Mouse (Mus musculus) forebrain, embryonic 15.5 days (tissue): ENCODE measurements around the gene Ttc7. TPM values are rescaled to one million over a fixed set of nuclear protein-coding genes. Genes with fewer than 3 reads are reported as not detected.

Source experiments
- ATAC-seq: fragments of 200-750 bp; cut with Nextera tagmentation; replicated peaks from 2 replicates; pipeline ENCODE4 v1.8.0; 2017; ENCODE audit warnings: mild to moderate bottlenecking, moderate TSS enrichment, moderate library complexity
- H3K27ac ChIP-seq: fragments of 300-500 bp; sonication (generic); replicated peaks from 2 replicates; pipeline ENCODE4 v1.5.1; 2015; ENCODE audit warnings: mild to moderate bottlenecking, inconsistent platforms
- H3K27me3 ChIP-seq: fragments of 300-500 bp; sonication (generic); 2 replicates; pipeline ENCODE4 v1.6.1; 2015; ENCODE audit warnings: inconsistent platforms
- H3K36me3 ChIP-seq: fragments of 300-500 bp; sonication (generic); 2 replicates; pipeline ENCODE4 v1.6.1; 2015; ENCODE audit warnings: mild to moderate bottlenecking, inconsistent platforms
- H3K4me1 ChIP-seq: fragments of 300-500 bp; sonication (generic); 2 replicates; pipeline ENCODE4 v1.6.1; 2015; ENCODE audit warnings: inconsistent platforms
- H3K4me2 ChIP-seq: fragments of 300-500 bp; sonication (generic); replicated peaks from 2 replicates; pipeline ENCODE4 v1.6.1; 2015; ENCODE audit warnings: mild to moderate bottlenecking, inconsistent platforms
- H3K4me3 ChIP-seq: fragments of 300-500 bp; sonication (generic); 2 replicates; pipeline ENCODE4 v1.5.1; 2015; ENCODE audit warnings: mild to moderate bottlenecking, inconsistent platforms
- H3K9ac ChIP-seq: fragments of 300-500 bp; sonication (generic); replicated peaks from 2 replicates; pipeline ENCODE4 v1.6.1; 2015; ENCODE audit warnings: mild to moderate bottlenecking, inconsistent platforms
- H3K9me3 ChIP-seq: fragments of 300-500 bp; sonication (generic); 2 replicates; pipeline ENCODE4 v1.6.1; 2016; ENCODE audit warnings: inconsistent platforms
- WGBS: fragments of 180-500 bp; shearing (Covaris S2); methylation state at CpG from one replicate; pipeline ENCODE4 v1.1.7; 2015; ENCODE audit warnings: mixed read lengths; 5-methylcytosine and 5-hydroxymethylcytosine counted together
- polyA plus RNA-seq: library from polyadenylated mRNA; unstranded; fragments of >200 nt; fragmentation: Nextera tagmentation; extraction: Ambion mirVana; gene quantifications from 2 replicates; pipeline ENCODE4 v1.2.1, GENCODE M21; 2015

Ttc7 gene
- polyA plus RNA-seq: 4.5 and 4.8 TPM in 2 replicates

- ATAC-seq: peak; percentile 95
- peaks cover 20% of the 10 kb centered on the region for H3K4me1 ChIP-seq
- H3K27ac ChIP-seq: peak within 1 kb of the TSS; percentile 75
- H3K27me3 ChIP-seq: peaks cover 13% of the 10 kb centered on the region
- no peaks in the 10 kb centered on the region for H3K9me3 ChIP-seq
- under 1% methylated on average over 38 of the region's 38 CpGs for WGBS
- peak within 1 kb of the TSS; percentile 92 for H3K4me2 ChIP-seq
- peak within 1 kb of the TSS; percentile 85 for H3K9ac ChIP-seq
- H3K4me3 ChIP-seq: peak within 1 kb of the TSS; percentile 88
- H3K36me3 ChIP-seq: no peaks in the 10 kb centered on the region
Observed at GRCm38 (mm10) chr17:87282706-87283053, at the start of gene Ttc7. Gene Ttc7, plus strand, starts transcription at chr17:87282886.

DNA sequence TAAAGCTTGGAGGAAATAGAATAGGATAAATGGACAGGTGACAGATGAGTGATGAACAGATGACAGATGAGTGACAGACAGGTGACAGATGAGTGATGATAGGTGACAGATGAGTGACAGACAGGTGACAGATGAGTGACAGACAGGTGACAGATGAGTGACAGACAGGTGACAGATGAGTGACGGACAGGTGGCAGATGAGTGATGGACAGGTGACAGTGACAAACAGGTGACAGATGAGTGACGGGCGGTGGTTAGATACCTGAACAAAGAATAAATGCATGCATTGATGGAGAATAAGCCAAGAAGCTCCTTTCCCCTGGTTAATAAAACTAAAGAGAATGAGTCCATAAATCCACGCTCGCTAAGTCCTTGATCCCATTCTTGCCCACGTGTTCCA lies 47.7 kb upstream of the Ttc7 start:
- no peak for ATAC-seq
- H3K27ac ChIP-seq: no peak overlapping the region
- no peak overlapping the region for H3K9ac ChIP-seq
- H3K27me3 ChIP-seq: no peaks in the 10 kb centered on the region
- no peak overlapping the region for H3K4me2 ChIP-seq
- H3K4me1 ChIP-seq: 0 out of 2 replicates have a peak, but pooled peaks cover 5% of the 10 kb centered on the region
- no peaks in the 10 kb centered on the region for H3K36me3 ChIP-seq
- H3K9me3 ChIP-seq: no peaks in the 10 kb centered on the region
- 92% methylated on average over 6 of the region's 6 CpGs for WGBS
- H3K4me3 ChIP-seq: no peak overlapping the region

DNA sequence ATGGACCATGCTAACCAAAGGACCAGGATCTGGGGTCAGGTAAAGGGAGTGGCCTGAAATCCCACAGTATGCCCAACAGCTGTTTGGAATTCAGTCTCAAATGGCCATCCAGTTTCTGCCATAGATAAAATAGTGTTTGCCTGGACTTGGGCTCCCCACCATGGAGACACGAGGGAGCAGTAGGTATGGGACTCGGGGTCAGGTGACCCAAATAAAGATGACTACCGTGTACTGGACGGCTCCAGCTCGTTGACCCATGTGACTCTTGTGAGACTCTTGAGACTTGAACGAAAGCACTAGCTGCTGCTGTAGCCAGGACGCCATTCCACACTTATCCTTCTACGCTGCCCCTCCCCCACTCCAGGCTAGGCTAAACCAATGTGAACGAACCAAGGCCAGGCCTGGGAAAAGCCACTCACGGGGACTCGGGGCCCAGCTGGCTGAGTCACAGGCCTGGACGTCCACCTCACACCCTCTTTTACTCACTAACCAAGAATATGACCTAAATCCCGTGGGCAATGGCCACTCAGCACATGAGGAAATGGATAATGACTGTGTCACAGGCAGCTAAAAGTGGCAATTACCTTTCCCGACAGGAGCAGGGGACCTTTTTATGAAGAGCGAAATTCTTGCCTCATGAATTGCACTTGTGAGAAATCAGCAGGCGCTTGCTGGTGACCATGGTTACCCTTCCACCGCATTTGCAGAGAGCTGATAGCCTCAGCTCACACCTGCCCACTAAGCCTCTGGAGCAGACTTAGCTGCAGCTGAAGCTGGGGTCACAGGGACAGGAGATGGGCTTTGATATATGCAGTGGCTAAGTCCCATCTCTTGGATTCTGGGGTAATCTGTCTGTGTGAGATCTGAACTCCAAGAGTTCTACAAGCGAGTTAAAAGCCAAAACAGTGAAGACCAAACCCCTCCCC lies 45.7 kb upstream of the Ttc7 start:
- ATAC-seq: peak; percentile 72
- no peaks in the 10 kb centered on the region for H3K27me3 ChIP-seq
- no peaks in the 10 kb centered on the region for H3K9me3 ChIP-seq
- H3K36me3 ChIP-seq: no peaks in the 10 kb centered on the region
- H3K4me3 ChIP-seq: no peak overlapping the region
- WGBS: 55% methylated on average over 18 of the region's 18 CpGs
- H3K4me1 ChIP-seq: 0 out of 2 replicates have a peak, but pooled peaks cover 5% of the 10 kb centered on the region
- H3K27ac ChIP-seq: 0 out of 2 replicates have a peak overlapping the region, but pooled peaks have one; percentile 34
- H3K9ac ChIP-seq: no peak overlapping the region
- H3K4me2 ChIP-seq: no peak overlapping the region

DNA sequence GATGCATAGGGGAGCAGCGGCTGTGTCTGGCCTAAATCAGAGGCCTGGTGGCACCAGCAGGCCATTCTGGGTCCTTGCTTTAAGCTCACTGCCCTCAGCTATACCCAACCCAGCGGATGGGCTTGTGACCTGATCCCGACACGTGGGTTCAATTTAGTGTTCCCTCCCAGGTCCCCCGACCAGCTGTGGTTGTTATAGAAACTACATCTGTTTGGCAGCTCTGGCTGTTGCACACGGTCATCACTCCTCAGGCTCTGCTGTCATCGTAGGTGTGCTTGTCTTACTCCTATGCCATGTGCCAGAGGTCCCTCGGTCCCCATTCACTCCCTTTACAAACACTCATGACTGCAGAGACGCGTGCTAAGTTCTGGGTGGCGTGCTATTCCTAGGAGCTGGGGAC lies 44.9 kb upstream of the Ttc7 start:
- ATAC-seq: no peak
- Histone ChIP-seq H3K36me3 (no peaks in the 10 kb centered on the region), H3K27ac (no peak overlapping the region), H3K4me3 (no peak overlapping the region), H3K9ac (no peak overlapping the region), H3K4me2 (no peak overlapping the region), H3K27me3 (no peaks in the 10 kb centered on the region), H3K9me3 (0 out of 2 replicates have a peak, but pooled peaks cover 2% of the 10 kb centered on the region), H3K4me1 (0 out of 2 replicates have a peak, but pooled peaks cover 5% of the 10 kb centered on the region)
- WGBS: 88% methylated on average over 11 of the region's 11 CpGs

DNA sequence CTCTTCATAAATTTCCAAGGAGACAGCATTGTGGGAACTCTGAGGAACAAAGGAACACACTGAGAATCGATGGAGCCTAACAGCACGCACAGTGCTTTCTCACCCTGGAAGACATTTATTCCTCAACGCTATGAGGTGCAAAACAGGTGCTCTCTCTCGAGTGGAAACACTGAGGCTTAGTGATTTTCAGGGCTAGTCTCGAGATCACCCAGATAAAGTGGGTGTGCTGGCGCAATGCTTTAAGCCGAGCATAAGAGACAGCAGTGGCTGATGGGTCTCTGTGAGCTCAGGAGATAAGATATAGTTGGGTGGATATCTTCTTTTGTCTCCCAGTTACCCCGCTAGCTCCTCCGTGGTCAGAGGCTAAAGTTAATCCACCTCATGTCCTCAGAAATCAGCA lies 36.6 kb upstream of the Ttc7 start:
- Histone ChIP-seq H3K9ac (no peak overlapping the region), H3K27ac (no peak overlapping the region), H3K4me3 (no peak overlapping the region), H3K9me3 (0 out of 2 replicates have a peak, but pooled peaks cover 2% of the 10 kb centered on the region), H3K4me1 (no peaks in the 10 kb centered on the region), H3K27me3 (no peaks in the 10 kb centered on the region), H3K36me3 (no peaks in the 10 kb centered on the region), H3K4me2 (no peak overlapping the region)
- no peak for ATAC-seq
- 77% methylated on average over 9 of the region's 9 CpGs for WGBS

DNA sequence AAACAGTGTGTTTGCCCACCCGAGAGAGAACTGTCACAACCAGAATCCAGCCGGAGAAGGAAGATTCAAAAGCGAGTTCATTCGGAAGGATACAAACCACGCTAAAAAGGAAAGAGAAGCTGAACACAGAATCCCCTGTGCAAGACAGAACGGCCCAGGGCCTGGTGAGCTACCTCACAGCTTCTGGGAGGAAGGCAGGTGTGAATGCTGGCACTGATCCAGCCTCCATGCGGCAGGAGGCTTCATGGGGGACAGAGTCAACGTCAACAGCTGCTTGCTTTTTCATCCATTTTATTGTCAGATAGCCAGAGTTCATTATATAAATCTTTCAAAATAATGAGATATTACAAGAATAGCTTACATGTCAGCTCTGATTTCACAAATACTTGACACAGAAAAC lies 28.3 kb upstream of the Ttc7 start:
- H3K4me3 ChIP-seq: no peak overlapping the region
- H3K9me3 ChIP-seq: no peaks in the 10 kb centered on the region
- no peak overlapping the region for H3K4me2 ChIP-seq
- no peaks in the 10 kb centered on the region for H3K27me3 ChIP-seq
- no peak overlapping the region for H3K27ac ChIP-seq
- H3K4me1 ChIP-seq: no peaks in the 10 kb centered on the region
- H3K36me3 ChIP-seq: peaks cover 48% of the 10 kb centered on the region
- no peak for ATAC-seq
- WGBS: 80% methylated on average over 8 of the region's 8 CpGs
- no peak overlapping the region for H3K9ac ChIP-seq

DNA sequence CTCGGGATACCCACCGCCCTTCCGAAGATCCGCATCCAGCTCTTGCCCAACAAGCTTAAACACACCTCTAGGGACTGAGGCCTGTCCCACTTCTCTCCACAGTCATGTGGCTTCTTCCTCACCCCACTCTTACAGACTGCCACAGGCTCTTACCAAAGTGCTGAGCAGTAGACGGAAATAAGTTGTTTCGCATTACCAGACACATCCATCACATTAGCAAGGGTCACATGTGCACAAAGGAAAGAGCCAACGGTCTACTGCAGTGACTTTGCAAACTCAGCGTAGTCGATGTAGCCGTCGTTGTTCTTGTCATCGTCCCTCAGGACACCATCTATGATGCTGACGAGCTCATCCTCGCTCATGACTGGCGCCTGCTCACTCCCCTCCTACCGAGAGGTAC lies 27.0 kb upstream of the Ttc7 start:
- no peak for ATAC-seq
- no peak overlapping the region for H3K4me2 ChIP-seq
- WGBS: 89% methylated on average over 16 of the region's 16 CpGs
- no peaks in the 10 kb centered on the region for H3K27me3 ChIP-seq
- H3K27ac ChIP-seq: no peak overlapping the region
- H3K4me3 ChIP-seq: no peak overlapping the region
- peaks cover 61% of the 10 kb centered on the region for H3K36me3 ChIP-seq
- H3K9ac ChIP-seq: no peak overlapping the region
- no peaks in the 10 kb centered on the region for H3K4me1 ChIP-seq
- no peaks in the 10 kb centered on the region; the same call in 1 of the 2 replicates for H3K9me3 ChIP-seq

DNA sequence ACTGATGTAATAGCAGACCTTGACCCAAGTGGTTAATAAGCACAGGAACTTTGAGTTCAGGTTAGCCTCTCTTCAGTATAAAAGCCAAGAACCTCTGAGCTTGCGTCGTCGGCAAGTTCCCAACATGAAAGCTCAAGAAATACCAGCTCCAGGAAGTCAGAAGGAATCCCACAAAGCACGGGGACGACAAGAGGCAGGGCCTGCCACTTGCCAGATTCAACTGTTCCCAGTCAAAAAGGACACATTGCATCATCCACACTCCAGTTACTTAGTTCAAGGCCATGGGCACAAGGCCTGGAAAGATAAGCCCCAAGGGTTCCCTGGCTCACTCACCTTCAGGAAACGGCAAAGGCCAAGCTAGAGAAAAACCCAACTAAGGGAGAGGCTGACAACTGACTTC lies 19.3 kb upstream of the Ttc7 start:
- Histone ChIP-seq H3K27me3 (no peaks in the 10 kb centered on the region), H3K36me3 (peaks cover 35% of the 10 kb centered on the region), H3K4me1 (peaks cover 14% of the 10 kb centered on the region), H3K9ac (no peak overlapping the region), H3K4me3 (no peak overlapping the region), H3K9me3 (no peaks in the 10 kb centered on the region; the same call in 1 of the 2 replicates), H3K27ac (no peak overlapping the region), H3K4me2 (no peak overlapping the region)
- 93% methylated on average over 6 of the region's 6 CpGs for WGBS
- ATAC-seq: no peak

GRCm38 (mm10) chr17:87264054-87264830 lies 18.4 kb upstream of the Ttc7 start:
- WGBS: 95% methylated on average over 11 of the region's 11 CpGs

DNA sequence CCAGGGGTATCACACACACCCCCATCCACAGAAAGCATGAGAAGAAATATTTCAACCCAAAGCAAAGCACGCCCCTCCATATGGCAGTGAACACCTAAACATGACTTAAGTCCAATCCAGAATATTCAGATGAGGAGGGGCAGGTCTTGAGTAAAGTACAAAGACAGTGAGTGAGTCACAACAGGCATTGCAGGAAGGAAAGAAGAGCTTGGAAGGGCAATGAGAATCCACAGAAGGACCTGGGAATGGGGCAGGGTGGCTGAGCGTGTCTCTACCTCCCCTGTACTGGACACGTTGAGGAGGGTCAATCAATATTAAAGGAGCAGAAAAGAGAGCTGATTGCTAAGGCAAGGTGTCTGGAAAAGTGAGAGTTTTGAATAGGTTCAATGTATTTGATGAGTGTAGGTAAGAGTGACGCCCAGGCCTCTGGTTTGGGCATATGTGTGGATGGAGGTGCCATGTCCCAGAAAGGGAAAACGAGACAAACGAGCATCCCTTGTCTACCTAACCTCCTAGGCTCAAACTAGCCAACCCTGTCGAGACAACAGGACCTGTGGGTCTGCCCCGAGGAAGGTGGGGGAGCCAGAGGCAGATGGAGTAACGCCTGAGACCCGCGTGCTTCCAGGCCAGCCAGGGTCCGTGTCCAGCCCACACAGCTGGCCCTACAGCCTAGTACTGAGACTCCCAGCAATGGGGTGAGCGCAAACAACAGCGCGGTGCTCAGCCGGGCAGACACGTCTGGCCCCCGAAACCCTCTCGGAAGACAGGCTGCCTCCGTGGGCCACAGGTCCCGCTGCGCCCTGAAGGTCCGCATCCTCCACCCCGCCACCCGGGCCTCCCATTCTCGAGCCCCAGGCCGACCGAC lies 17.5 kb upstream of the Ttc7 start:
- 7% methylated on average over 27 of the region's 28 CpGs for WGBS

More at GRCm38 (mm10) chr17:87264054-87264830, 18.4 kb upstream of the Ttc7 start:
- no peaks in the 10 kb centered on the region for H3K27me3 ChIP-seq
- H3K4me2 ChIP-seq: peak overlapping the region; percentile 67
- no peaks in the 10 kb centered on the region; the same call in 1 of the 2 replicates for H3K9me3 ChIP-seq
- no peak for ATAC-seq
- H3K4me1 ChIP-seq: peaks cover 16% of the 10 kb centered on the region
- peak overlapping the region; percentile 61 for H3K4me3 ChIP-seq
- no peak overlapping the region for H3K27ac ChIP-seq
- H3K9ac ChIP-seq: no peak overlapping the region
- H3K36me3 ChIP-seq: peaks cover 33% of the 10 kb centered on the region

DNA sequence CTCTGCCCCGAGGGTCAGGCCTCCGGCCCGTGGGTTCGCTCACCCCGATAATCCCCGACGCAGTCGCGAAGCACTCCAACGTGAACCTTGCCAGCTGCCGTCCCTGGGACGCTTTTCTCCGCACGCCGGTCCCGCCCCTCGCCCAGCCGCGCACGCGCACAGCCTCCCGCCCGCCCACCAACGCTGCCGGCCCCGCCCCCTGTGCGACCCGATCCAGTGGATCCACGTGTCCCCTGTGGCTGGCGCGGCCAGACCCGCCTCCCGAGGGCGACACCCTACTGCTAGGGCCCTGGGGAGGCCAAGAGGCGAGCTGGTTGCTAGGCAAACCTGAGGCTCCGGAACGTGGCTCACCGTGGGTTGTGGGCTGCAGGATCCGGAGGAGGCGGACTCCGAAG lies 16.9 kb upstream of the Ttc7 start, which contains the start of gene Mcfd2:
Mcfd2 (minus strand) TSS at position 144 of the 395 bp plus-strand sequence.
- Histone ChIP-seq H3K4me2 (peak within 1 kb of the TSS; percentile 67), H3K4me1 (peaks cover 21% of the 10 kb centered on the region), H3K27me3 (no peaks in the 10 kb centered on the region), H3K9me3 (no peaks in the 10 kb centered on the region), H3K4me3 (peak within 1 kb of the TSS; percentile 61), H3K36me3 (peaks cover 17% of the 10 kb centered on the region), H3K9ac (peak within 1 kb of the TSS; percentile 74), H3K27ac (peak within 1 kb of the TSS; percentile 45)
- under 1% methylated on average over 40 of the region's 41 CpGs for WGBS
- ATAC-seq: peak; percentile 91

More for the DNA sequence above, 17.5 kb upstream of the Ttc7 start:
- Histone ChIP-seq H3K4me2 (peak overlapping the region; percentile 67), H3K27me3 (no peaks in the 10 kb centered on the region), H3K4me1 (peaks cover 21% of the 10 kb centered on the region), H3K36me3 (peaks cover 23% of the 10 kb centered on the region), H3K4me3 (peak overlapping the region; percentile 61), H3K9me3 (no peaks in the 10 kb centered on the region; the same call in 1 of the 2 replicates), H3K27ac (peak overlapping the region; percentile 41), H3K9ac (peak overlapping the region; percentile 74)
- peak; percentile 81 for ATAC-seq
